Mouse (Mus musculus) kidney, embryonic 15.5 days (tissue): ENCODE results near the gene Vegfb. TPM values are rescaled to one million over a fixed set of nuclear protein-coding genes. Genes with fewer than 3 reads are reported as not detected.
A peak's percentile ranks its signal among the peaks of the same experiment; 100 is the strongest.

Experiments used
- ATAC-seq: fragments of 200-750 bp; cut with Nextera tagmentation; replicated peaks from 2 replicates; pipeline ENCODE4 v1.8.0; 2017; ENCODE audit warnings: moderate TSS enrichment; ENCODE audit not compliant: low FRiP score
- H3K27ac ChIP-seq: fragments of 300-500 bp; sonication (generic); 2 replicates; pipeline ENCODE4 v1.5.1; 2015; ENCODE audit warnings: mild to moderate bottlenecking, inconsistent platforms
- H3K27me3 ChIP-seq: fragments of 300-500 bp; sonication (generic); 2 replicates; pipeline ENCODE4 v1.6.1; 2015; ENCODE audit warnings: inconsistent platforms
- H3K36me3 ChIP-seq: fragments of 300-500 bp; sonication (generic); 2 replicates; pipeline ENCODE4 v1.6.1; 2015; ENCODE audit warnings: inconsistent platforms
- H3K4me1 ChIP-seq: fragments of 300-500 bp; sonication (generic); 2 replicates; pipeline ENCODE4 v1.6.1; 2015; ENCODE audit warnings: inconsistent platforms
- H3K4me2 ChIP-seq: fragments of 300-500 bp; sonication (generic); 2 replicates; pipeline ENCODE4 v1.6.1; 2015; ENCODE audit warnings: moderate library complexity, mild to moderate bottlenecking, inconsistent platforms
- H3K4me3 ChIP-seq: fragments of 300-500 bp; sonication (generic); replicated peaks from 2 replicates; pipeline ENCODE4 v1.5.1; 2015; ENCODE audit warnings: mild to moderate bottlenecking, inconsistent platforms
- H3K9ac ChIP-seq: fragments of 300-500 bp; sonication (generic); 2 replicates; pipeline ENCODE4 v1.6.1; 2015; ENCODE audit warnings: mild to moderate bottlenecking, inconsistent platforms
- H3K9me3 ChIP-seq: fragments of 300-500 bp; sonication (generic); replicated peaks from 2 replicates; pipeline ENCODE4 v1.6.1; 2016; ENCODE audit warnings: inconsistent platforms
- WGBS: fragments of 180-500 bp; shearing (Covaris S2); methylation state at CpG from one replicate; pipeline ENCODE4 v1.1.7; 2015; ENCODE audit warnings: mixed read lengths; 5-methylcytosine and 5-hydroxymethylcytosine counted together
- polyA plus RNA-seq: library from polyadenylated mRNA; unstranded; fragments of >200 nt; fragmentation: Nextera tagmentation; extraction: Ambion mirVana; gene quantifications from 2 replicates; pipeline ENCODE4 v1.2.1, GENCODE M21; 2015

Gene Vegfb
- polyA plus RNA-seq, 1 experiment from 2014 or later, result 41.0 TPM

DNA sequence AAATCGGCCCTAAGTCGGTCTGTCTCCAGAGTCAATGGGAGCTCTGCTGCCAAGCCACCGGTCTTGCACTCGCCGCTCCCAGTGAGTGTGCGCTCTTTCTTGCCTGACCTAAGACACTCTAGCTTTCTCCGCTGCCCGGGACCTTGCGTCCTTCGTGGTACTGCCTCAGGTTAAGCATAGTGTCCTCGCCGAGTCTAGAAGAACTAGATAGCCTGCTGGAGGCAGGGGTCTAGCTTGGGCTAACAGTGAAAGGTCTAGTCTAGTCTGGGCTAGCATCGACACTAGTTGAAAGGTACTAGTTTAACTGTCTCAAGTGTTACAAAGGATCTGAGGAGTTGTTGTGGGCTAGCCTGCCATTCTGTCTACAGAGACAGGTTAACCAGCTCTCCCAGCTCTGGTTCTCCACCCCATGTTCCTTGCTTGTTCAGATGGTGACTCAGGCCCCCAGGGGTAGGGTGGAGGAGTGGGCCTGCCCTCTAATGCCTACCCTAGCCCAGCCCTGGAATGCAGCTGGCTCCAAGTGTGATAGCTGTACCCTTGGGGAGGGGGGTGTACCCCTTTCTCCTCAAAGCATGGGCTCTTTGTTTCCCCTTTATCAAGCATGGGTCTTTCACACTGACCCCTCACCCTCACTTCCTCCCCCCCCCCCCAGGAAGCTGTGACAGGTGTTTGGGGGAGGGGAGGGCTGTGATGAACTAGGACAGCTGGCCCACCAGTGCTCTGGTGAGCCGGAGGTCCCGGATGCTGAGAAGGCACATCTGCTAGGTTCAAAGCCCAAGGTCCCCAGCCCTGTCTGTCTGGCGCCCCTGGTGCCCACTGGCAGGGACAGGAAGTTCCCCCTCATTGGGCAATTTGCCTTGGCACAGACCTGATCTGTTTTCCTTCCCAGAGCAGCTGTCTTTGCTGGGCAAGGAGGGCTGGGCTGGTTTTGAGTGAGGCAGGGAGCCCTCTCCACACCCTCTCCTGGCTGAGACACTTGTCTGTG is 11.6 kb downstream of the Vegfb start, which contains the start of gene Plcb3:
TSS of gene Plcb3 (minus strand) at position 934 of the 985 bp plus-strand sequence.
- Histone ChIP-seq H3K27ac (peak within 1 kb of the TSS; percentile 94), H3K9ac (peak within 1 kb of the TSS; percentile 66), H3K9me3 (no peaks in the 10 kb centered on the region), H3K4me1 (peaks cover 60% of the 10 kb centered on the region), H3K27me3 (no peaks in the 10 kb centered on the region), H3K4me2 (peak within 1 kb of the TSS; percentile 84), H3K4me3 (peak within 1 kb of the TSS; percentile 62), H3K36me3 (peaks cover 19% of the 10 kb centered on the region)
- no peak for ATAC-seq
- WGBS, result 0% methylated on average over 16 of the region's 16 CpGs

- Histone ChIP-seq H3K4me1 (peaks cover 72% of the 10 kb centered on the region), H3K27me3 (no peaks in the 10 kb centered on the region), H3K9ac (peak within 1 kb of the TSS; percentile 66), H3K4me2 (peak within 1 kb of the TSS; percentile 84), H3K36me3 (peaks cover 19% of the 10 kb centered on the region), H3K27ac (peak within 1 kb of the TSS; percentile 94), H3K9me3 (no peaks in the 10 kb centered on the region), H3K4me3 (peak within 1 kb of the TSS; percentile 62)
- under 1% methylated on average over 62 of the region's 84 CpGs for WGBS
- peak; percentile 69 for ATAC-seq
These were observed 12.9 kb downstream of the Vegfb start, which contains the start of gene Ppp1r14b for GRCm38 (mm10) chr19:6974211-6975205. Gene Ppp1r14b, plus strand, starts transcription at chr19:6974968.

DNA sequence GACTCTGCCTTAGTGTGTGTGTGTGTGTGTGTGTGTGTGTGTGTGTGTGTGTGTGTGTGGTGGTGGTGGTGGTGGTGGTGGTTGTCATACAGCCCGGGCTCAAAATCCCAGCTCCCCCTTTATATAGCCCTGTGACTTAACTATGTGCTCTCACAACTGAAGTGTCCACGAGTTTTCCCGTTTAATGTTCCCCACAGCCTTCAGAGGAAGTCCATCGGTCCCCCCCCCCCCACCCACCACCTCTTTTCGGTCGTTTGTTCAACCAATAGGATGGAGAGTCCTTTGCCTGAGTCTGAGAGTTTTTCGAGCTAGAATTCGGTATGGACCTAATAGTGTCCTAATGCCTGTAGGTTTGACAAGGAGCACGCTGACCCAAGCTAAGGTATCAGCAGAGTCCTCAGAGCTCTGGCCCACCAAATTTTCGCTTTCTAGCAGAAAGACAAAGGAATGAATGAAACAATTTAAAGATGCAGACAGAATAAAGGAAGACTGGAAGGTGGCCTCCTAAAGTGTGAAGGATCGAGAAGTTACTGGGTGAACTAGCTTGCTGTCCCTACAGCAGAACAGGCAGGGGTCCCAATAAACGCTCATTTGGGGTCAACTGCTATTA is 13.8 kb downstream of the Vegfb start:
- H3K4me3 ChIP-seq, result peak overlapping the region; percentile 62
- H3K9me3 ChIP-seq, result no peaks in the 10 kb centered on the region
- H3K4me2 ChIP-seq, result peak overlapping the region; percentile 84
- H3K27me3 ChIP-seq, result no peaks in the 10 kb centered on the region
- no peak for ATAC-seq
- peaks cover 16% of the 10 kb centered on the region for H3K36me3 ChIP-seq
- H3K9ac ChIP-seq, result peak overlapping the region; percentile 66
- peak overlapping the region; percentile 94 for H3K27ac ChIP-seq
- H3K4me1 ChIP-seq, result peaks cover 72% of the 10 kb centered on the region
- WGBS, result 28% methylated on average over 11 of the region's 12 CpGs

- no peaks in the 10 kb centered on the region for H3K9me3 ChIP-seq
These were observed 15.1 kb downstream of the Vegfb start for GRCm38 (mm10) chr19:6972247-6972917.

DNA sequence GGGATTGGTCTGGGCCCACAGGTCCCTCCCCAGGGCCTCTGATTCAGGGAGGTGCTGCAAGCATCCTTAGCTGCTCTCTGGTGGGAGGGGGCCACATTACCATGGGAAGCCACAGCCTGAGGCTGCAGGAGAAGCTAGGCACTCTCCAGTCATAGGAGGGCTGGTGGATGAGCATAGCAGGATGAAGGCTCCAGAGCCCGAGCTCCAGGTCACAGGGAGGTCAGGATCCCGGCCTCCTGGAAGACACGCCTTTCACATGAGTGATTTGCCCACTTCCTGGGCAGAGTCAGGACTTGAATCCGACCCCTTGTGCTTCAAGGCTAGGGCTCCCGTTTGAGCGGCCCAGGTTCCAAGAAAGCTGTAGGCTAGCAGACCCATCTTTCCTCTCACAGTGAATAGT is 15.8 kb downstream of the Vegfb start:
- peak overlapping the region; percentile 57; the same call in 1 of the 2 replicates for H3K27ac ChIP-seq
- no peak for ATAC-seq
- 0 out of 2 replicates have a peak overlapping the region, but pooled peaks have one; percentile 7 for H3K9ac ChIP-seq

More at GRCm38 (mm10) chr19:6972247-6972917, 15.1 kb downstream of the Vegfb start:
- Histone ChIP-seq H3K27me3 (no peaks in the 10 kb centered on the region), H3K4me1 (peaks cover 71% of the 10 kb centered on the region), H3K9ac (no peak overlapping the region), H3K4me3 (no peak overlapping the region), H3K4me2 (no peak overlapping the region), H3K27ac (peak overlapping the region; percentile 57; the same call in 1 of the 2 replicates), H3K36me3 (peaks cover 3% of the 10 kb centered on the region)
- WGBS, result 72% methylated on average over 13 of the region's 13 CpGs
- ATAC-seq, result no peak

DNA sequence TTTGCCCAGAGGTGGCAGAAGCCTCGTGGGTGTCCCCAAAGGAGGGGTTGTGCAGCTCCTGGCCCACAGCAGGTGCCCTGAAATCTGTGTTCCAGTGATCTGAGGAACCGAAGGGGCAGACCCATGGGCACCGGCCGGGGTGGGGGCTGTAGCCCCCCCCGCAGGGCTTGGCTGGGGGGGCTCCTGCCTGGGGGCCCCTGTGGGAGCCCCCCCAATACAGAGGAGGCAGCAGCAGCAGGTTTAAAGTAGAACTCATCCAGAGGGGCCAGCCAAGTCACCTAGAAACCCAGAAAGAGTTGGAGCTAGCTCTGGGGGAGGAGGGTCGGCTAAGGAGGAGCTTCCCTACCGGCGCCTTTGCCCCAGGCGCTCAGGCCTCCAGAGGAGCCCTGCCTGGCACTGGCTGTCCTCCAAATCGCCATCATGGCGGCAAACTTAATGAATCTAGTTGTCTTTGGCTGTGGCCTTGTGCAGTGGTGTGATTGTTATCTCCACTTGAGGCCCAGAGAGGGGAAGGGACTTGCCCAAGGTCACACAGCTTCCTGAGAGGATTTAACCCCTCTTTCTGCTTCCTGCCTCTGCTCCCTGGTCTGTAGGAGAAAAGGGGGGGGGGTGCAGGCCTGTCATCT is 16.9 kb downstream of the Vegfb start:
- H3K27ac ChIP-seq, result peak overlapping the region; percentile 11; the same call in 1 of the 2 replicates

More for the DNA sequence above, 15.8 kb downstream of the Vegfb start:
- Histone ChIP-seq H3K4me3 (no peak overlapping the region), H3K36me3 (peaks cover 3% of the 10 kb centered on the region), H3K9me3 (no peaks in the 10 kb centered on the region), H3K4me1 (peaks cover 65% of the 10 kb centered on the region), H3K4me2 (0 out of 2 replicates have a peak overlapping the region, but pooled peaks have one; percentile 3), H3K27me3 (no peaks in the 10 kb centered on the region)
- WGBS, result 17% methylated on average over 6 of the region's 6 CpGs

DNA sequence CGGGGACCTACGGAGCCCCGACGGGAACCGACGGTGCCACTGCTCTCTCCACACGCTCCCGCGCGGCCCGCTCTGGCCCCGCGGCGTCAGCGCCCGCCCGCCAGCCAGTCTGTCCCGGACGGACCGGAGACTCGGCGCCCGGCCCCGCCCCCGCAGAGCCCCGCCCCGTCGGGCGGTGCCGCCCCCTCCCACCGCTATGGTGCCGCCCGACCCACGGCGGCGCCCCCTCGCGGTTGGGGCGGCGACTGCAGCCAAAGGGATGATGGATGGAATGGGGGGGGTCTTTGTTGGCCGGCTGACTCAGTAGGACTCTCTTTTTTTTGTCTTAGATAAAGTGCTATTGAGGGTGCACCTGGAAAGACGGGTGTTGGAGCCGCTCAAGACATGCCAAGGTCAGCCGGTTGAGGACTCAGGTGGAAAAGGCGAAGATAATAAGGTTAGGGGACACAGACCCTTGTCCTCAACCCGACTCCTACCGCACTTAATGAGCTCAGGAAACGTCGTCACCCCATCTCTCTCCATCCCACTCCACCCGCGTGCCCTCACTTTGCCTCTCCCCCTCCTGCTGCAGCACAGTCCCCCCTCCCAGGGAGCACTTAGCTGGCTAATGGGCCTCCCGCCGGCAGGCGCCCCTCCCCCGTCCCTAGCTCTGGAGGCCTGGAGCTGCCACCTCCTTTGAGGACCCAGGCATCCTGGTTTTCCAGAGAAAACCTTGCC is 17.6 kb downstream of the Vegfb start:
- peaks cover 21% of the 10 kb centered on the region for H3K36me3 ChIP-seq
- H3K4me1 ChIP-seq, result peaks cover 55% of the 10 kb centered on the region
- H3K4me2 ChIP-seq, result peak overlapping the region; percentile 72
- no peaks in the 10 kb centered on the region for H3K27me3 ChIP-seq
- H3K27ac ChIP-seq, result peak overlapping the region; percentile 61
- under 1% methylated on average over 54 of the region's 55 CpGs for whole genome bisulfite sequencing
- peak; percentile 40 for ATAC-seq
- H3K9ac ChIP-seq, result peak overlapping the region; percentile 73
- no peaks in the 10 kb centered on the region for H3K9me3 ChIP-seq
- H3K4me3 ChIP-seq, result peak overlapping the region; percentile 78

More for the DNA sequence above, 16.9 kb downstream of the Vegfb start:
- H3K9ac ChIP-seq, result no peak overlapping the region
- peaks cover 55% of the 10 kb centered on the region for H3K4me1 ChIP-seq
- H3K27me3 ChIP-seq, result no peaks in the 10 kb centered on the region
- no peak for ATAC-seq
- H3K4me3 ChIP-seq, result peak overlapping the region; percentile 78
- H3K36me3 ChIP-seq, result peaks cover 13% of the 10 kb centered on the region
- 21% methylated on average over 11 of the region's 11 CpGs for WGBS
- H3K4me2 ChIP-seq, result peak overlapping the region; percentile 72
- no peaks in the 10 kb centered on the region for H3K9me3 ChIP-seq

GRCm38 (mm10) chr19:6969291-6969664 is 18.2 kb downstream of the Vegfb start:
- WGBS, result 0% methylated on average over 20 of the region's 20 CpGs
- Histone ChIP-seq H3K4me1 (peaks cover 55% of the 10 kb centered on the region), H3K9ac (peak overlapping the region; percentile 73), H3K4me2 (peak overlapping the region; percentile 72), H3K9me3 (no peaks in the 10 kb centered on the region), H3K27me3 (no peaks in the 10 kb centered on the region), H3K27ac (peak overlapping the region; percentile 61), H3K36me3 (peaks cover 26% of the 10 kb centered on the region), H3K4me3 (peak overlapping the region; percentile 78)
- ATAC-seq, result peak; percentile 12

- no peak for ATAC-seq
These were observed 18.8 kb downstream of the Vegfb start for GRCm38 (mm10) chr19:6968491-6969271.

More at GRCm38 (mm10) chr19:6968491-6969271, 18.8 kb downstream of the Vegfb start:
- H3K27ac ChIP-seq, result peak overlapping the region; percentile 61
- peaks cover 50% of the 10 kb centered on the region for H3K4me1 ChIP-seq
- H3K4me3 ChIP-seq, result peak overlapping the region; percentile 78
- 7% methylated on average over 15 of the region's 15 CpGs for WGBS
- H3K9me3 ChIP-seq, result no peaks in the 10 kb centered on the region
- peaks cover 32% of the 10 kb centered on the region for H3K36me3 ChIP-seq
- peak overlapping the region; percentile 73 for H3K9ac ChIP-seq
- H3K4me2 ChIP-seq, result peak overlapping the region; percentile 72
- no peaks in the 10 kb centered on the region for H3K27me3 ChIP-seq
